7 mouse cellular contexts compared by ENCODE assay signal in the genomic region with DNA sequence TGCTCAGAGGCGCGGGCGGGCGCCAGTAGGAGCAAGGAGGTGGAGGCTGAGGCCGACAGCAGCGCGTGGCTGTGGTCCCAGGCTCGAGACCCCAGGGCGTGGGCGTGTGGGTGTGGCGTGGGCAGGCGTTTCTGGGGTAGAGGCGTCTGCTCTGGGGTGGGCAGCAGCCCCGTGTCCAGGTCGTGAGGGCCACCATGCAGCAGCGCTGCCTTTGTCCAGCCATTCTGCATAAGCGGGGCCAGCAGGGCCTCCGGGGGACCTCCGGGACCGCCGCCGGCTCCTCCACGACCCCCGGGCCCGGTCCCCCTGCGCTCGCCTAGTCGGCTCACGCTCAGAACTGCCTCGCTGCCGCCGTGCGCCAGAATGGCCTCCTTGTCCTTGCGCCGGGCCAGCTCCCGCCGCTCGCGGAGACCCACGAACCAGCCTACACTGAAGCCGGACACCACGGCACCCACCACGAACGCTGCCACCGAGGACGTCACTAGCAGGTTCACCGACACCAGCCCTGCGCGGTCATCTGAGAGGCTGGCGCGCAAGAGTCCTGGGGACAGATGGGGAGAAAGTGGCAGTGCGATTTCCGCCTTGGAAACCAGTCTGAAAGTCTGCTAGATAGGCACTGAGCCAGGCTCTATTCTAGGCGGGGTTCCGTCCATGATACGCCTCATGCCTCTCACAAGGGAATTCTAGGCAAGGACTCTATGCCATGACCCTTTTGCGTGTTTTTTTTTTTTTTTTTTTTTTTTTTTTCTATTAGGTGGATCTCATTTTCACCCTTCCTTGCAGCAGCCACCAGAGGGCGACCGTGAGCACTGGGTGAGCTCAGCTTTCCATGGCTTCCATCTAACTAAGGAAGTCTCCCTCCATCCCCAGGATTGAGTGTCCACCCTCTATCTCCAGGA. TPM values are rescaled to one million over a fixed set of nuclear protein-coding genes. Genes with fewer than 3 reads are reported as not detected.
DNase-seq lines count a peak whose midpoint lies in the region; ATAC-seq and TF ChIP-seq lines count a peak whose summit lies in the region.

No protein-coding gene starts in this region.

- peaks cover 9% of the 10 kb centered on the region for H3K9me3 ChIP-seq in forebrain, embryonic 12.5 days
- H3K9me3 ChIP-seq in intestine, embryonic 14.5 days (ENCODE audit: control insufficient read depth, low read length), result peaks cover 11% of the 10 kb centered on the region

- ATAC-seq in forebrain, embryonic 12.5 days (ENCODE audit: low FRiP score), result 0 out of 2 replicates have a peak, but pooled peaks have one; percentile 15
- no peak for ATAC-seq in intestine, embryonic 14.5 days (replicated peaks; ENCODE audit: low FRiP score, low TSS enrichment, low read depth)

- peaks cover 4% of the 10 kb centered on the region for H3K4me1 ChIP-seq in bone marrow, adult 2 months (ENCODE audit: control insufficient read depth, insufficient read depth, low read length)
- H3K4me1 ChIP-seq in forebrain, embryonic 12.5 days, result peaks cover 16% of the 10 kb centered on the region
- H3K4me1 ChIP-seq in intestine, embryonic 14.5 days (replicated peaks; ENCODE audit: control insufficient read depth, insufficient read depth, low read length), result no peaks in the 10 kb centered on the region; the same call in none of the 2 replicates
- H3K4me1 ChIP-seq in lung, adult 2 months (ENCODE audit: control insufficient read depth, insufficient read depth, low read length), result 0 out of 2 replicates have a peak, but pooled peaks cover 2% of the 10 kb centered on the region

- 56% methylated on average over 57 of the region's 59 CpGs for whole genome bisulfite sequencing in bone marrow, adult 2 months
- WGBS in forebrain, embryonic 12.5 days, result 10% methylated on average over 59 of the region's 59 CpGs
- 6% methylated on average over 53 of the region's 59 CpGs for WGBS in intestine, embryonic 14.5 days
- 28% methylated on average over 59 of the region's 59 CpGs for WGBS in lung, adult 2 months

- peak overlapping the region; percentile 22 for H3K9ac ChIP-seq in forebrain, embryonic 12.5 days
- peak overlapping the region; percentile 29 for H3K9ac ChIP-seq in intestine, embryonic 14.5 days (ENCODE audit: low read length)

- peak overlapping the region; percentile 39 for H3K4me3 ChIP-seq in bone marrow, adult 2 months (replicated peaks; ENCODE audit: control insufficient read depth, low read depth, low read length)
- H3K4me3 ChIP-seq in forebrain, embryonic 12.5 days (replicated peaks), result peak overlapping the region; percentile 36
- H3K4me3 ChIP-seq in intestine, embryonic 14.5 days (ENCODE audit: low read depth, low read length), result peak overlapping the region; percentile 28
- peak overlapping the region; percentile 52 for H3K4me3 ChIP-seq in lung, adult 2 months (replicated peaks; ENCODE audit: extremely low read depth, low read depth, low read length)

- TF ChIP-seq CTCF in bone marrow, adult 2 months (IDR thresholded peaks at IDR 0.05; ENCODE audit: control insufficient read depth, insufficient read depth, low read length), result peak; percentile 77
- peak; percentile 82 for TF ChIP-seq CTCF in lung, adult 2 months (IDR thresholded peaks at IDR 0.05; ENCODE audit: insufficient read depth, low read length)

- H3K27ac ChIP-seq in bone marrow, adult 2 months (ENCODE audit: control insufficient read depth, insufficient read depth, low read depth, low read length, poor library complexity), result peak overlapping the region; percentile 23; the same call in 1 of the 2 replicates
- H3K27ac ChIP-seq in forebrain, embryonic 12.5 days, result no peak overlapping the region
- H3K27ac ChIP-seq in intestine, embryonic 14.5 days (ENCODE audit: low read depth), result no peak overlapping the region

- DNase-seq in spleen, adult 12 weeks (ENCODE audit: low spot score), result peak; percentile 21
- DNase-seq in spleen, postnatal 14 days (ENCODE audit: low spot score in 2 of 2), result no peak
- peak; percentile 77 for DNase-seq in intestine, embryonic 14.5 days (ENCODE audit: low spot score)
- peak; percentile 57 for DNase-seq in lung, adult 2 months
- peak; percentile 62 for DNase-seq in retina, postnatal 7 days (ENCODE audit: low read depth, low spot score)

- TF ChIP-seq POLR2A in bone marrow, adult 2 months (IDR thresholded peaks at IDR 0.05; ENCODE audit: borderline replicate concordance, control insufficient read depth, low read depth, low read length), result no peak
- 0 out of 2 replicates have a peak, but pooled peaks have one; percentile 11 for TF ChIP-seq POLR2A in lung, adult 2 months (IDR thresholded peaks at IDR 0.05; ENCODE audit: borderline replicate concordance, extremely low read depth, low read depth, low read length)

- H3K4me2 ChIP-seq in forebrain, embryonic 12.5 days, result peak overlapping the region; percentile 57
- H3K4me2 ChIP-seq in intestine, embryonic 14.5 days (ENCODE audit: low read length), result peak overlapping the region; percentile 58

- peaks cover 4% of the 10 kb centered on the region; the same call in 1 of the 2 replicates for H3K36me3 ChIP-seq in forebrain, embryonic 12.5 days (replicated peaks)
- H3K36me3 ChIP-seq in intestine, embryonic 14.5 days (ENCODE audit: control insufficient read depth, insufficient read depth, low read length), result no peaks in the 10 kb centered on the region

- peaks cover 72% of the 10 kb centered on the region for H3K27me3 ChIP-seq in forebrain, embryonic 12.5 days
- H3K27me3 ChIP-seq in intestine, embryonic 14.5 days (replicated peaks; ENCODE audit: control insufficient read depth, insufficient read depth, low read length), result peaks cover 45% of the 10 kb centered on the region

RNA-seq across cellular contexts. Expression of gene Lrg1, which starts 2.8 kb away (rescaled TPM):
- polyA plus RNA-seq in bone marrow, adult 2 months (2011; ENCODE audit: insufficient read depth, insufficient read length, low replicate concordance, missing spikeins), result 22.7 and 50.0 TPM in 2 replicates
- polyA plus RNA-seq in forebrain, embryonic 12.5 days (2016; fragmentation: Nextera tagmentation; extraction: Ambion mirVana), result 0.18 and 0.27 TPM in 2 replicates
- polyA plus RNA-seq in intestine, embryonic 14.5 days (2014; fragmentation: Nextera tagmentation; extraction: Ambion mirVana), result 0.16 TPM in 1 of 2 replicates, not detected in the other
- 174 and 240 TPM in 2 replicates for polyA plus RNA-seq in lung, adult 2 months (2012; rRNA removed)

RNA-seq across cellular contexts. Expression of gene Plin5, which starts 7.2 kb away (rescaled TPM):
- polyA plus RNA-seq in bone marrow, adult 2 months (2011; ENCODE audit: insufficient read depth, insufficient read length, low replicate concordance, missing spikeins), result not detected in 2 replicates
- 0.22 TPM in 1 of 2 replicates, not detected in the other for polyA plus RNA-seq in forebrain, embryonic 12.5 days (2016; fragmentation: Nextera tagmentation; extraction: Ambion mirVana)
- 0.58 TPM in 2 replicates for polyA plus RNA-seq in intestine, embryonic 14.5 days (2014; fragmentation: Nextera tagmentation; extraction: Ambion mirVana)
- 5.5 and 8.6 TPM in 2 replicates for polyA plus RNA-seq in lung, adult 2 months (2012; rRNA removed)

RNA-seq across cellular contexts. Expression of gene Plin4, which starts 15.0 kb away (rescaled TPM):
- polyA plus RNA-seq in bone marrow, adult 2 months (2011; ENCODE audit: insufficient read depth, insufficient read length, low replicate concordance, missing spikeins), result 0.52 and 3.4 TPM in 2 replicates
- polyA plus RNA-seq in forebrain, embryonic 12.5 days (2016; fragmentation: Nextera tagmentation; extraction: Ambion mirVana), result 0.06 and 0.18 TPM in 2 replicates
- 0.08 and 0.19 TPM in 2 replicates for polyA plus RNA-seq in intestine, embryonic 14.5 days (2014; fragmentation: Nextera tagmentation; extraction: Ambion mirVana)
- polyA plus RNA-seq in lung, adult 2 months (2012; rRNA removed), result 25.2 and 38.9 TPM in 2 replicates

RNA-seq across cellular contexts. Expression of gene Sema6b, which starts 15.5 kb away (rescaled TPM):
- polyA plus RNA-seq in bone marrow, adult 2 months (2011; ENCODE audit: insufficient read depth, insufficient read length, low replicate concordance, missing spikeins), result 3.2 and 3.9 TPM in 2 replicates
- polyA plus RNA-seq in forebrain, embryonic 12.5 days (2016; fragmentation: Nextera tagmentation; extraction: Ambion mirVana), result 4.8 and 5.4 TPM in 2 replicates
- polyA plus RNA-seq in intestine, embryonic 14.5 days (2014; fragmentation: Nextera tagmentation; extraction: Ambion mirVana), result 0.86 and 1.3 TPM in 2 replicates
- polyA plus RNA-seq in lung, adult 2 months (2012; rRNA removed), result 12.5 and 21.2 TPM in 2 replicates

RNA-seq across cellular contexts. Expression of gene Tnfaip8l1, which starts 37.7 kb away (rescaled TPM):
- 0.63 and 1.7 TPM in 2 replicates for polyA plus RNA-seq in bone marrow, adult 2 months (2011; ENCODE audit: insufficient read depth, insufficient read length, low replicate concordance, missing spikeins)
- 7.5 TPM in 2 replicates for polyA plus RNA-seq in forebrain, embryonic 12.5 days (2016; fragmentation: Nextera tagmentation; extraction: Ambion mirVana)
- 11.3 and 14.0 TPM in 2 replicates for polyA plus RNA-seq in intestine, embryonic 14.5 days (2014; fragmentation: Nextera tagmentation; extraction: Ambion mirVana)
- polyA plus RNA-seq in lung, adult 2 months (2012; rRNA removed), result 3.5 and 3.6 TPM in 2 replicates

Comparison
In these comparisons a context has a peak if more than half of its experiments do, and no peak if none do; other contexts are left out.
1. DNase-seq: peak in spleen, adult 12 weeks (single experiment), intestine, embryonic 14.5 days (single experiment), lung, adult 2 months (single experiment) and retina, postnatal 7 days (single experiment); none in spleen, postnatal 14 days (0 of 2).
2. RNA of gene Lrg1, which starts 2.8 kb away (polyA plus RNA-seq): 174 to 240 TPM in lung, adult 2 months and 22.7 to 50.0 TPM in bone marrow, adult 2 months; 0.18 to 0.27 TPM in forebrain, embryonic 12.5 days and 0.16 TPM in intestine, embryonic 14.5 days; every median in the first group is over 10 times any median in the second.
3. Peak in every context shown above with its lines, with median percentiles within 50 percentile points of each other: H3K4me3 ChIP-seq.